Mouse (Mus musculus): Measurements from ENCODE around the gene Arl3. TPM values are rescaled to one million over a fixed set of nuclear protein-coding genes. Genes with fewer than 3 reads are reported as not detected.

Arl3 gene
- total and polyA plus RNA-seq, 3 experiments, result 24.1 to 46.5 (median 45.3) TPM

DNA sequence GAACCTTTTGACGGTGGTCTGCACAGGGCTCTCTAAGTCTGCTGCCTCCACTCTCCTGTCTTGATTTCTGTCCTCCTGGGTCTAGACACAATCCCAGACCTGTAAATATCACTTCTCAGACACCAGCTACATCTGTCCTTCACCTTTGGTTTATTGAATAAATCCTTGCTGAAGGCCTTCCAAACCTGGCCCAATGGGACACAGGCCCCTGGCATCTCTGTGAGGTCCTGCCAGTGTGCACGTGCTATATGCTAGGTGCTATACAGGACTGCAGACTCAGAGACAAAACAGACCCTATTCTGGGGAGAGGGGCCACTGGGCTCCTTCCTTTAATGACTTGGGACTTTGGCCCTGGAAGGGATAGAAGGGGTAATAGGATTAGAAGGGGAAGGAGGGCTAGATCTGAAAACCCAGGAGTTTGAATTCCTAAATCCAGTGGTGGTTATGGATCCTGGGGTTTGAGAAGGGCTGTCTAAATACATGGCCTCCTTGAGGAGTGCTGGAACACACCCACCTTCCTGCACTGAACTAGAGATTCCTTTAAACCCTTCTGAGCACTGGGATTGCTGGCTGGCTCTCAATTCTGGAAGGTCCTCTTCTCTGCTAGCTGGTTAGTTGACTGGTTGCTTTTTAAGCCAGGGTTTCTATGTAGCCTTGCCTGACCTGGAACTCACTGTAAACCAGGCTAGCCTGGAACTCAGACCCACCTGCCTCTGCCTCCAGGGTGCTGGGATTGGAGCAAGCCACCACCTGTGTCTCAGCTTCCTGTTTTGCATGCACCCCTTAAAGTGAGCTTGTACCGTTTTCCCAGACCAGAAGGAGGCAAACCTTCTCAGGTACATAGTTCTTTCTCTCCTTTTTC, 56.1 kb downstream of the Arl3 start:
- H3K4me1 ChIP-seq (ENCODE audit: control insufficient read depth in 1 of 2, insufficient read depth in 2 of 2), result peaks cover 26 to 59% of the 10 kb centered on the region in 2 experiments
- dilution Hi-C loops (cut with MboI; ENCODE audit: extremely low pct_ligation_motif_present, extremely low pct_unique_long_range_greater_than_20kb, low sequenced_read_pairs), result no loop called here
- no peak overlapping the region for H3K4me2 ChIP-seq (ENCODE audit: insufficient read depth, low read depth, poor library complexity, severe bottlenecking)
- no peaks in the 10 kb centered on the region for H3K9me3 ChIP-seq (replicated peaks; ENCODE audit: low read length)
- no peak for DNase-seq (ENCODE audit: extremely low read depth)
- H3K4me3 ChIP-seq (replicated peaks in 1 of 3; ENCODE audit: low read depth in 2 of 3, low read length in 2 of 3, poor library complexity in 1 of 3), result no peak overlapping the region
- TF ChIP-seq POLR2AphosphoS2 (IDR thresholded peaks at IDR 0.05; ENCODE audit: low read depth, low read length) (0 out of 2 replicates have a peak, but pooled peaks have one; percentile 3), JUN (IDR thresholded peaks at IDR 0.05; ENCODE audit: insufficient read depth, low read depth, low read length) (no peak), ETS1 (conservative IDR thresholded peaks at IDR 0.05; ENCODE audit: low read depth, low read length) (no peak), ZNF384 (IDR thresholded peaks at IDR 0.05; ENCODE audit: low read depth, low read length) (no peak), TCF12 (IDR thresholded peaks at IDR 0.05; ENCODE audit: low read depth, low read length) (0 out of 2 replicates have a peak, but pooled peaks have one; percentile 21), PAX5 (IDR thresholded peaks at IDR 0.05; ENCODE audit: low read length) (no peak), USF2 (conservative IDR thresholded peaks at IDR 0.05; ENCODE audit: low read depth, low read length) (no peak), JUND (conservative IDR thresholded peaks at IDR 0.05; ENCODE audit: low read depth, low read length) (no peak), NELFE (IDR thresholded peaks at IDR 0.05; ENCODE audit: low read depth, low read length) (no peak), ZMIZ1 (IDR thresholded peaks at IDR 0.05; ENCODE audit: low read depth, low read length) (0 out of 2 replicates have a peak, but pooled peaks have one; percentile 37), NRF1 (IDR thresholded peaks at IDR 0.05; ENCODE audit: low read depth, low read length) (no peak), MXI1 (IDR thresholded peaks at IDR 0.05; ENCODE audit: low read depth, low read length) (no peak), RAD21 (IDR thresholded peaks at IDR 0.05; ENCODE audit: low read depth, low read length) (no peak), SIN3A (IDR thresholded peaks at IDR 0.05; ENCODE audit: low read length) (no peak), HCFC1 (IDR thresholded peaks at IDR 0.05; ENCODE audit: low read depth, low read length) (no peak), MAZ (IDR thresholded peaks at IDR 0.05; ENCODE audit: low read depth, low read length) (no peak), SMC3 (IDR thresholded peaks at IDR 0.05; ENCODE audit: low read depth, low read length) (no peak), MAX (IDR thresholded peaks at IDR 0.05; ENCODE audit: low read length) (no peak), CHD2 (IDR thresholded peaks at IDR 0.05; ENCODE audit: low read length) (no peak; the same call in 1 of the 2 replicates), ZC3H11A (IDR thresholded peaks at IDR 0.05; ENCODE audit: low read depth, low read length) (no peak), IRF4 (IDR thresholded peaks at IDR 0.05; ENCODE audit: low read depth, low read length) (no peak), GABPA (IDR thresholded peaks at IDR 0.05; ENCODE audit: insufficient replicate concordance, low read depth, low read length) (no peak), CHD1 (IDR thresholded peaks at IDR 0.05; ENCODE audit: low read depth, low read length) (no peak)
- in situ Hi-C loops (cut with MboI; ENCODE audit: low pct_ligation_motif_present, low pct_unique_long_range_greater_than_20kb, low sequenced_read_pairs), result no loop called here
- H3K79me2 ChIP-seq (replicated peaks; ENCODE audit: control insufficient read depth, extremely low read depth, insufficient read depth, poor library complexity, severe bottlenecking), result peaks cover 3% of the 10 kb centered on the region
- H3K36me3 ChIP-seq (replicated peaks in 1 of 2; ENCODE audit: control insufficient read depth in 1 of 2, insufficient read depth in 1 of 2, low read length in 1 of 2), result peaks cover 32 to 45% of the 10 kb centered on the region in 2 experiments
- no peak overlapping the region for H3K9ac ChIP-seq (ENCODE audit: insufficient read depth, low read depth)
- H3K27me3 ChIP-seq (replicated peaks), result no peaks in the 10 kb centered on the region
- H3K27ac ChIP-seq (ENCODE audit: insufficient read depth, low read depth), result peak overlapping the region; percentile 14

Measured in CH12.LX (cell line).